Mouse (Mus musculus) heart, postnatal 14 days (tissue): Measurements from ENCODE around the gene Clec2e. TPM values are rescaled to one million over a fixed set of nuclear protein-coding genes. Genes with fewer than 3 reads are reported as not detected.
A peak's percentile ranks its signal among the peaks of the same experiment; 100 is the strongest.
"Not testable (repeated sequence)": the region's sequence is repeated elsewhere in the genome, so short reads cannot be mapped to it uniquely, and the experiment has no call there.

Experiments used
- DNase-seq, 2 experiments: peaks; one replicate each; pipeline ENCODE4 v3.0.0; 2021 to 2022
- intact Hi-C: fragments of 180-260 bp; cut with DNase I; formaldehyde crosslinking; loops from one replicate; pipeline ENCODE4 v1.15.1; 2025
- long read RNA-seq, 2 experiments: library from polyadenylated mRNA; stranded (forward); transcript quantifications; one replicate each; pipeline ENCODE4 v2.0.0; 2021
- total RNA-seq, 2 experiments: library from RNA; stranded (reverse); gene quantifications; 2 replicates each; pipeline ENCODE4 v1.2.3; 2021

Gene Clec2e
- total RNA-seq = under 1 TPM in 1 of 2 experiments, not detected in 1; 0.17 TPM
- long read RNA-seq, experiment 1 = 0 reads
- long read RNA-seq, experiment 2 = 0 reads

DNA sequence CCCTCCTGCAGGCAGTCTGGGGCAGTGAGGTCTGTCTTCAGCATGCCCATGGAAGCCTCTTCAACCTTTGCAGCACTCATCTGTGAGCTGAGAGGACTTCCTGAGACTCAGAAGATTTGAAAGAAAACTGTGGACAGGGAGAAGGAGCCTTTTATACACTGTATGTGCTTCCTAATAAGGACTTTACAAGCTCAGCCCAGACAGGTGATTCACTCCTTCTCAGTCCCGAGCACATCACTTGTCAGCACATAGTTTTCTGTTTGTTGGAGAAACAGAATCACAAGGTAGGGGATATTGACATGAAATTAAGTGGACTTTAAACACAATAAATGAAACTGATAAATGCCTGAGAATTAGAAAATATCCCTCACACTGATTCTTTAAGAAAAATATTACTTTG lies at the start of gene Clec2e:
Clec2e (minus strand) TSS at position 120 of the 400 bp plus-strand sequence.
- intact Hi-C loops, DNase-seq: not testable (repeated sequence)

DNA sequence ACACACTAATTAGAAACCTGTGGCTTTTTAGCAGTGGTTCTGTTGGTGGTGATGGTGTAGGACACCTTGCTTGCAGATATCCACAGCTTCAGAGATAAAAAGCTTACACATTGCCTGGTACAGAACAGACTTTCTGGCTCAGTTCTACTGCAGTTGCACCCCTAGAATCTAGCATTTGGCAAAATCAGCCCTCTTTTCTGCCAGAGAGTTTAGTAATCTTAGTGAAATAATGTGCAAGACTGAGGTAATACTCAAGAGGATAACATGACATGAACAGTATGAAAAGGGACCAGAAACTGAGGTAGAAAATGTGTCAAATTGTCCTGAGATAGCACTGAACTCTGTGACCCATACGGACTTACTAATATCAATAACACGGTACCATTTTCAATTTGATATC lies 46.1 kb upstream of the Clec2e start:
- DNase-seq = peak in 1 of 2 experiments; percentile 21

GRCm38 (mm10) chr6:129132604-129133341 lies 32.1 kb upstream of the Clec2e start:
- intact Hi-C loops = loop anchor here (5.0 kb wide), 1 partner anchor 35 kb away; no protein-coding TSS in a partner anchor
- DNase-seq = no peak

More for the DNA sequence above, 46.1 kb upstream of the Clec2e start:
- intact Hi-C loops = no loop called here

DNA sequence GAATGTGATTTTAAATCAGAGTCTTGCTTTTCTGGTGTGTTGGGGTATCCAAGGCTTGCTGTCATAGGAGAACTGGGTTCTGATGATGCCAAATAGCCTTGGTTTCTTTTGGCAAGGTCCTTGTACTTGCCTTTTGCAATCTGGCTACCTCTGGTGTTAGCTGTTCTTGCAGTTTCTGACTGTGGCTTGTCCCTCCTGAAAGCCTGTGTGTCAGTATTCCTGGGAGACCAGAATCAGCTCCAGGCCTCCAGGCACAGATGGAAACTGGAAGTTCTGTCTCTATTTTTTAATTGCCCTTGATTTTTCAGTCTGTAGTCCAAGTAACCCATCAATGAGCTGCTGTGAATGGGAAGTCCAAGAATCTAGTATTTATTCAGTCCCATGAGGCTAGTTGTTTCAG lies 26.1 kb upstream of the Clec2e start:
- intact Hi-C loops = no loop called here

DNA sequence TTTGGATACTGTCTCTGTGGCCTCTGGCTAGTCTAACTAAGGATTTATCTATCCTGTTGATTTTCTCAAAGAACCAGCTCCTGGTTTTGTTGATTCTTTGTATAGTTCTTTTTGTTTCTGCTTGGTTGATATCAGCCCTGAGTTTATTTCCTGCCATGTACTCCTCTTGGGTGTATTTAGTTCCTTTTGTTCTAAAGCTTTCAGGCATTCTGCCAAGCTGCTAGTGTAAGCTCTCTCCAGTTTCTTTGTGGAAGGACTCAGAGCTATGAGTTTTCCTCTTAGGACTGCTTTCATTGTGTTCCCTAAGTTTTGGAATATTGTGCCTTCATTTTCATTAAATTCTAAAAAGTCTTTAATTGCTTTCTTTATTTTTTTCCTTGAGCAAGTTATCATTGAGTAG lies 23.8 kb upstream of the Clec2e start:
- intact Hi-C loops, DNase-seq: not testable (repeated sequence)

More for the DNA sequence above, 26.1 kb upstream of the Clec2e start:
- no peak for DNase-seq

DNA sequence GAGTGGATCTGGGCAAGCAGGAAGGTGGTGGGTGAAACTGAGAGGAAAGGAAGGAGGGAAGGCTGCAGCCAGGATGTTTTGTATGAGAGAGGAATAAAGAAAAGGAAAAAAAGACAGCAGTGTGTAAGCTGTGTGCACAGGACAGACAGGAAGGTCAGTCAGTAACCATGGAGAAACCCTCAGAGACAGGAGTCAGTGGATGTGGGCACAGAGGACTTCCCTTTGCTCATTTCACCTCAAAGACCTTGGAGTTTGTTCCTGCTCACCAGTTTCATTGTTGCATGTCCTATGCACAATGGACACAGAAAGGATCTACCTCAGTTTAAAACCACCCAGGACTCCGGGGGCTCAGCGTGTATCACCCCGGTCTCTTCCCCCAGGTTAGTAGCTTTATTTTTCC lies 15.5 kb upstream of the Clec2e start:
- no peak for DNase-seq
- intact Hi-C loops = no loop called here

GRCm38 (mm10) chr6:129114237-129114636 lies 13.5 kb upstream of the Clec2e start:
- DNase-seq, intact Hi-C loops: not testable (repeated sequence)

DNA sequence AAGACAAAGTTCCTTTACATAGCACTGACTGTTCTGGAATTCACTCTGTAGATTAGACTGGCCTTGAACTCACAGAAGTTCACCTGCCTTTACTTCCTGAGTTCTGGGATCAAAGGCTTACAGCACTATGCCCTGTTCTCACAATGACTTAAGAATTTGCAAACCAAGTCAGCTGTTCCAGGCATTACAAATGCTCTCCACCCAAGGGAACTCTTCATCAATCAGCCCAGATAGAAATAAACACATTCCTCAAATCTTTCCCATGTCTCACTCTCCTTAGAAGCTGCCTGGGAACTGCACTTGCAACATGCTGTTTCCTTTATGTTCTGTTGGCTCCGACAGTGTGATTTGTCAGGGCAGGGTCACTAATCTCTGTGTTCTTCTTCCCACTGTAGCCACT lies 13.1 kb upstream of the Clec2e start:
- DNase-seq = no peak
- intact Hi-C loops = no loop called here

GRCm38 (mm10) chr6:129113030-129113673 lies 12.4 kb upstream of the Clec2e start:
- intact Hi-C loops = no loop called here
- DNase-seq = no peak

- DNase-seq = peak in 1 of 2 experiments; percentile 25
- intact Hi-C loops = no loop called here
Measured at GRCm38 (mm10) chr6:129112526-129112925, 11.8 kb upstream of the Clec2e start.

DNA sequence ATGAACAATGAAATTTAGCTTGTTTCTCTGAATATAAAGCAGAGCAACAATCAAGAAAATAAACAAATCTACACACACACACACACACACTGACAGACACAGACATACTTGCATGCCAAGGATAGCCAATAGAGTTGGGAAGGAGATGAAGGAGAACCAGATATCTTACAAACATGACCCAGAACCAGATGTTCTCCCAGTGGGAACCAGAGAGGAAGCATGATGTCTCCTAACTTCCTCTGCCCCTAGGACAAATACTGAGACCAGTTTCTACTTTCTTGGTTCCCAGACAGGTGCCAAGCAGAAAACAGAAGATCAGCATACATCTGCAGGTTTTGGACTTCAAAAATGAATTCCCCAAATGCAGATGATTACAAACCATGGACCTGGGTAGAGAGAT lies 7.2 kb upstream of the Clec2e start:
- DNase-seq = no peak
- intact Hi-C loops = no loop called here

DNA sequence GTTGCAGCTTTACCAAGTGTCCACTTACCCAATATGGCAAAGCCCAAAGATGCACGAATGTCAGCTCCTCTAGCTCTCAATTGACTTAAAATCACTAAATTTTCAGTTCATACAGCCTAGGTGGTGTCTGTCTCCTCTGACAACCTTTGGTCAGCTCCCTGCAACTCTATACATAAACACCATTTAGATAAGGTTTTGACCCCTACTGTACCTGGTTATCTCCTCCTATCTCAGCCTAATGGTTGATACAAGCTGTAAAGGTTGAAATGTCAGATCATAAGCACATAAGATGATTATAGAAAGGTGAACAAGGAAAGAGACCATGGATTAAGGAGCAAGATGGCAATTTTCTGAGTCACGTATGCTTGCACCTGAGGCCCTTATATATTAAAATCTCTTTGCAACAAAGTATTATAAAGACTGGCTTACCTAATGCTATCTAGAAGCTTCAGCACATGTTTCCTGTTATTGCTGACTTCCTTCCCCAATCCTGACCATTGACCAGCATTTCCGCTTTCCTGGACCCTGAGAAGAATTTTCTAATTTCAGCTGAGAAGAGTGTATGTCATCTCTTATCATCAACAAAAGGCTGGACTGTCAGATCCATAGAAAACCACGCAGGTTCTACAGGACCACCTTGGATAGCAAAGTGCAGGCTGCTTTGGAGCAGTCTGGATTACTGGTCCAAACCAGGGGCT lies 2.3 kb upstream of the Clec2e start:
- intact Hi-C loops = no loop called here
- no peak for DNase-seq

GRCm38 (mm10) chr6:129101604-129102003 lies 891 bp upstream of the Clec2e start:
- no peak for DNase-seq
- intact Hi-C loops = no loop called here

DNA sequence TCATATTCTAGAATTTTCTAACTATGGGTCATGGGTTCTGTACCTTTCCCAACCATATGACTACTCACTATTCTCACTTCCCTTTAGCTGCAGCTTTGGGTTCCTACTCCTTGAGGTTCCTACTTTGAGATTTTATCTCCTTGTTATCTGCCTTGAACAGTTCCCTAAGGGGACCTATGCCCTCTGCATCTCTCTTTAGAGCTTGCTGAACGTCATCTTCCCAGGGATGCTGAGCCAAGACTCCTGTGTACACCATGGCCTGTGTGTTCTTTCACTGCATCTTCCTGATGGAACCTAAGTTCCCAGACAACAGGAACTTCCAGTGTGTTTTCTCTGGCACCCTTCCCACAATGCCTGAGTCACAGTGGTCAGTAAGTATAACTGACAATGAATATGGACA lies 2.8 kb downstream of the Clec2e start:
- DNase-seq = peak; percentile 41 to 50
- intact Hi-C loops = loop anchor here (5.0 to 10.0 kb wide), 2 partner anchors 34 to 243 kb away; no protein-coding TSS in a partner anchor

DNA sequence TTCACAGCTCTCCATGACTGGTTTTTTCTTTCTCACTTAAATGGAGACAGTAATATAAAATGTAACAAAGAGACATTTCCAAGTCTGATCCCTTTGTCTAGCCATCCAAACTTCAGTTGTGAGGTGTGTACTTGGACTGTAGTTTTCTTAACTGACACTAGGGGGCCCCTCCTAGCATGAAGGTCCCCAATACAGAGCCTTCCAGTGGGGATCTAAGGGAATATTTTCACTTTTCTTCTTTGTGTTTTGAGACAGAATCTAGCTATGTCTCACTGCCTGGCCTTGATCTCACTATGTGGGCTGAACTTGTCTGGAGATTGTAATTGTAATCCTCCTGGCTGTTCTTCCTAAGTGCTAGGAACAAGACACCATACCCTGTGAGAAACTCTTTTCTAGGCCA lies 5.5 kb downstream of the Clec2e start:
- DNase-seq = peak; percentile 9 to 40
- intact Hi-C loops = loop anchor here (2.0 to 10.0 kb wide), 4 partner anchors 37 to 240 kb away; partner anchors contain the start of gene Clec2d

DNA sequence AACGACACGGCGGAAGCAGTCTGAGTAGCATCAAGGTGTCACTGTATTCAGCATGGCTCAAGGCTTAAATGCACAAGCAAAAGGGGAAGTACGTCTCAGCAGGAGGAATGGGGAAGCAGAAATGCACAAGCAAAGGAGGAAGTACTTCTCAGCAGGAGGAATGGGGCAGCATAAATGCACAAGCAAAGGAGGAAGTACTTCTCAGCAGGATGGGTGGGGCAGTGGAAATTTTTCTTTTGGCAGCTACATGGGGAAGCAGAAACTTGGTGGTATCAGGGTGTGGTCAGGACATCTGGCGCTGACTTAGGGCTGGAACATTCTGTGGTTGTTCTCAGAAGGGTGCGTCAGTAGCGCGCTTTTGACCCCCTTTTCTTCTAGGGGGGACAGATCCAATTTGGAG lies 12.1 kb downstream of the Clec2e start:
- intact Hi-C loops, DNase-seq: not testable (repeated sequence)

GRCm38 (mm10) chr6:129088161-129088560 lies 12.6 kb downstream of the Clec2e start:
- DNase-seq = peak; percentile 41 to 46
- intact Hi-C loops = no loop called here

DNA sequence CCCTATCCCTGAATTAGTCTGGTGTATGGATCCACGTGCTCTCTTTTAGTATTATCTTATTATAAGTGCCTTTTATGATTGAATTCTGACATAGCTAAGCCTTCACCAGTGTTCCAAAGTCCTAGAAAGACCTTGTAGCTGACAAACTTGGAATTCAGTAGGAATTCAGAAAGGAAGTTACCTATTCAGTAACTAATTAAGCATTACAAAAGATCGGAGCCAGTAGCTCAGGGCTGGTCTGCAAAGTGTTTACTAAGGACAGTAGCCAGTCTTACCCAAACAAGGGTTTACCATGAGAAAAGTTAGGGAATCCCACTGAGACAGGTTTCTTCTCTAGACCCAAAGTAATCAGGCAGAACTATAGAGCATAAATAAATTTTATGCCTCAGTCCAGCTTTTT lies 14.7 kb downstream of the Clec2e start:
- intact Hi-C loops, DNase-seq: not testable (repeated sequence)

DNA sequence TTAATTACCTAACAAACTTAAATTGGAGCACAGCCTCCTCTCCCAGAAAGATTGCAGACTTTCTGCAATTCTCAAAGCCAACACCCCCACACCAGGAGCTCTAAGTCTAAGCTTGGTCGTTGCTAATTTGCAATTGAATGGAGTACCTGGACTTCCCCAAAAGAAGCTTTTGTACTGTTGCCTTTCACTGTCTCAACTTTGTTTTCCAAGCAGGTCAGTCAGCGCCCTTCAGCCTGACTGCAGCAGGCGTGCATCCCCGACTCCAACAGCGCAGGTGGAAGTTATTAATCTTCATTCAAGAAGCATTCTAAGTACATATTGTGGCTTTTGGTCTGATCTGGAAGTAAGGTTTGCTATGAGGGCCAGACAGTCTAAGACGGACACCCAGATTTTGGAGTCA lies 15.6 kb downstream of the Clec2e start:
- intact Hi-C loops = no loop called here
- DNase-seq = no peak

DNA sequence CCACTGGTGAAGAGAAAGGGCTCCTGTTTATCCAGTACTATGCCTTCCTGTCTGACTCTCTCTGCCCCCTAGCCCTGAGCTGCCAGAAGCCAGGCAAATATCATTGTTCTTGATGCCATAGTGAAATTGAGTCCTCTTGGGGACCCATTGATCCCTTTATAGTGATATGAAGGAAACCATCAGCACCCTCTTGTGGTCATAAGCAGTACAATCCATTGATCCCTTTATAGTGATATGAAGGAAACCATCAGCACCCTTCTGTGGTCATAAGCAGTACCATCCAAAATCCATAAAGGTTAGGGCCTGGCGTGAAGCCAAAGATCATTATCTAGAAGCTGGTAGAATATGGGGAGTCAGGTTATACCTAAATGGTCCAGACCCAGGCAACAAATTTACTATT lies 33.7 kb downstream of the Clec2e start:
- intact Hi-C loops = loop anchor here (1.0 kb wide), 1 partner anchor 212 kb away; no protein-coding TSS in a partner anchor
- DNase-seq = peak; percentile 7 to 37

DNA sequence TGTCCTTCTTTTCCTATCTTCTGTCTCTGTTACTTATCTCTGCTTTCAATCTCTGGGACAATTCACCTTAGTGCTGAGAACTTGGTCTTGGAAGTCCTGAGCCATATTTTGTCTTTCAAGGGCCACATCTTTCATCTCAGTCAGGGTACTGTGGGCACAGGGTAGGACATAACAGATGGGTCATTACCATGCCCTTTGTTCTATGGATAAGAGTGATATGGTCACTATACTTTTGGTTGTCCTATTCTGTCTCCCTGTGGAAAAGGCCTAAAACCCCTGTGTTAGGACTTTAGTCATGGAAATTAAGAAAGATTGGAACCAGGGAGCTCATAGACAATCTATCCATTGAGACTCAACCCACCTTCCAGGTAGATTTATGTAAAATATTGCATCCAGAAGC lies 34.2 kb downstream of the Clec2e start:
- intact Hi-C loops = loop anchor here (1.0 kb wide), 1 partner anchor 211 kb away; no protein-coding TSS in a partner anchor
- DNase-seq = no peak
